Mouse (Mus musculus) CD4-positive, CD25-positive, alpha-beta regulatory T cell, adult 2 months (primary cell): ENCODE results near the gene Tekt1.

Experiments used
- DNase-seq: peaks from one replicate; pipeline ENCODE4 v3.0.0-alpha.2; 2012; ENCODE audit warnings: low read depth, low spot score

Tekt1 gene

DNA sequence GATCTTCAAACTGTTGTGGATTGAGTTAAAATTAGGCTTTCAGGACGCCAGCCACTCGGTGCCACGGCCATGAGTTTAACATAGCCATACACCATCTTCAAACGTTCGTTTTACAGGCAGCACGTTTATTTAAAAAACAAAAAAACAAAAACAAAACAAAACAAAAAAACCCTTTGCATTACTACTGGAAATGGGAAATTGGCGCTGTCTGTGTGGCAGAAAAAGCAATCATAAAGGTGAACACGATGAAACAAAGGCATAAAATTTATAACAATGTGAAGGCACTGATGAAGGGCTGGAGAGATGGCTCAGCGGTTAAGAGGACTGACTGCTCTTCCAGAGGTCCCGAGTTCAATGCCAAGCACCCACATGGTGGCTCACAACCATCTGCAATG lies at the start of gene Tekt1:
Gene Tekt1 (minus strand): TSS at position 96 of the 395 bp plus-strand sequence.
- no peak for DNase-seq

DNA sequence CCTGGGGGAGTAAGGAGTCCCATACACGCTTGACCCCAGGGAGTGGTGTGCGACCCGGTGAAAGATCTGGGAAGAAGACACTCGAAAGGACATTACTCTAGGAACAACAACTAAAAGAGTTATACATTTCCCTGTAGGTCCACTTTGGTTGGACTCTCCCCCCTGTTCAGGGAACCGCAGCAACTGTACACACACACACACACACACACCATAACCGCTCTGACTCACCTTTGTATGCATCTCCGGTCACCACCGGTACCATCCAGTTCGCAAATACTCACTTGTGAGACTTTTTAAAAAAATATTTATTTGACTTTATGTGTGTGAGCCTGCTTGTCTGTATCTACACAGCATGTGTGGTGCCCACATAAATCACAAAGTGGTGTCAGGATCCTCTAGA lies 49.7 kb upstream of the Tekt1 start:
- no peak for DNase-seq

DNA sequence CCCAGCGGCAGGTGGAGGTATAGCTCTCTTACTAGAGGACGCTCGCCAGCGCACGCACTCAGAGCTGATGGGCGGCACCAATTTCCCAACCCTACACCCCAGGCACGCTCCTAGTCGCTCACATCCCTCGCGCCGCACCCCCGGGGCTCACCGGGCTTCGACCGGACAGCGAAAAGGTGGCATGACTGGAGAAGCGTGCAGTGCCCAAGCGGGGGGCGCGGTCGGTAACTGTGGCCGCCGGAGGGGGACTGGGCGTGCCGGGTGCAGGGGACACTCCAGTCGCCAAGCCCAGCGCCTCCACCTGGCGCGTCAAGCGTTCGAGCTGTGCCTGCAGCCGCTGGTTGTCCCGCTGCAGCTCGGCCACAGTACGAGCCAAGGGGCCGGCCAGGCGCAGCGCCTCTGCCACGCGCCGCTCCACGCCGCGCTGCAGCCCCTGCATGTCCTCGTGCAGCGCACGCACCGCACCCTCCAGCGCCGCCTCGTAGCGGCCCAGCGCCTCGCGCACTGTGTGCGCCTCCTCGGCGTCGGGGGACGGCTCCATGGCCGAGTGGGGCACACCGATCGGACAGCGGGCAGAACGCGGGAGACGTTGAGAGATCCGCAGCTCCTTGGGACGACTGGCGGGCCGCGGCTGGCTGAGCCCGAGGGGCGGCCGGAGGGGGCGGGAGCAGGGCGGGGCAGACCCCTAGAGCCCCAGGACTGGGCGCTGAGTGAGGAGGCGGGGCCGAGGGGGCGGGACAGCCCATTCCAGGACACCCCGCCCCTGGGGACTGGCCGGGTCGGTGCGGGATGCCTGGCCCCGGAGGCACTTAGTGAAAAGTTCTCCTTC lies 49.1 kb upstream of the Tekt1 start, which contains the start of gene Smtnl2:
Gene Smtnl2 (minus strand): TSS at position 621 of the 829 bp plus-strand sequence.
- DNase-seq = peak; percentile 8

DNA sequence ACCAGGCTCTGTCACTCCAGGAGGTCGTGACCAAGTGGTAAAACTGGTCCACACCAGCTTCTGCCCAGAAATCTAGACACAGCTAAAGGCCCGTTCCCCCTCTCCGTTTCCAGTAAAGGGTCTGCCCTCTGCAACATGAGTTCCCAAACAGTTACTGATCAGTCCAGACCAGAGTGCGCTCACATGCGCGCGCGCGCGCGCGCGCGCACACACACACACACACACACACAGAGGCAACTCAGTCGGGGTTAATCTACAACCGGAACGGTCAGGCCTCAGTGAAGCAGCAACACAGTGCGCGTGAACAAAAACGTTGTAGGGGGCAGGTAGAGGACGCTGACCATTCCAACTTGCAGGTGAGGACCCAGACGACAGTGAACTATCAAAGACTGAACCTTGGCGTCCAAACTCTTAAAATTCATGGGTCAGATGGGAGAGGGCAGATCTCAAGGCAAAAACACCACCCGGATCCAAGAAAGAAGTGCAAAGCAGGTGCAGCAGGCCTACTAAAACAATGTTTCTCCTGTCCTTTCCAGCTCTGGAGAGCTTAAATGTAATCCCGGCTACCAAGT lies 48.4 kb upstream of the Tekt1 start:
- no peak for DNase-seq

DNA sequence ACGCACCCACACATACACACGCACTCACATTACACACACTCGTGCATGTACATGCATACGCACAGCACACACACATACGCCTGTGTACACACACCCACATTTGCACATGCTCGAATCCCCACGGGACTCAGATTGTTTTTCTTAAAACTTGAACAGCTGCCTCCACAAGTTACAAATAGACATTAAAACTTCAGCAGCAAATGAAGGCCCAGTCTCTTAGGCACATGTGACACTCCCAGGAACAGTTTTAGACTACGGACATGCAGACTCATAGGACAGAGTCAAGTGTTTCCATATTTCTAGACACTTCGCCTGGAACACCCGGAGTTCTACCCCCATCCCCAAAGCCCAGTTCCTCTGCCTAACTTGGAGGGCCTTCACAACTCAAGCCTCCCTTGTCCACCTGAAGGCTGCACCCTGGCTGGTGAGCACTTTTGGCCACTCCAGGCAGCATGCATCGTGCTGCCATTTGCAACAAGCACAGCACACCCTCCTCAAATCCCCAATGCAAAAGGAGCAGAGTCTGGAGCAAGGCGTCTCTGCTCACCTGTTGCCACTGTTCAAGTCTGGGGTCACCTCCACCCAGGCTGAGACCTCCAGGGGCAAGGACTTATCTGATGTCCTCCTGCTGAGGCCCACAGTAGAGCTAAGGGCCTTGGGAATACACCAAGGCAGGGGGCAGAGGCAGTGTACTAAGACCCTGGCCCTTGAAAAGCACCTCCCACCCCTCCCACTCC lies 47.6 kb upstream of the Tekt1 start:
- no peak for DNase-seq

DNA sequence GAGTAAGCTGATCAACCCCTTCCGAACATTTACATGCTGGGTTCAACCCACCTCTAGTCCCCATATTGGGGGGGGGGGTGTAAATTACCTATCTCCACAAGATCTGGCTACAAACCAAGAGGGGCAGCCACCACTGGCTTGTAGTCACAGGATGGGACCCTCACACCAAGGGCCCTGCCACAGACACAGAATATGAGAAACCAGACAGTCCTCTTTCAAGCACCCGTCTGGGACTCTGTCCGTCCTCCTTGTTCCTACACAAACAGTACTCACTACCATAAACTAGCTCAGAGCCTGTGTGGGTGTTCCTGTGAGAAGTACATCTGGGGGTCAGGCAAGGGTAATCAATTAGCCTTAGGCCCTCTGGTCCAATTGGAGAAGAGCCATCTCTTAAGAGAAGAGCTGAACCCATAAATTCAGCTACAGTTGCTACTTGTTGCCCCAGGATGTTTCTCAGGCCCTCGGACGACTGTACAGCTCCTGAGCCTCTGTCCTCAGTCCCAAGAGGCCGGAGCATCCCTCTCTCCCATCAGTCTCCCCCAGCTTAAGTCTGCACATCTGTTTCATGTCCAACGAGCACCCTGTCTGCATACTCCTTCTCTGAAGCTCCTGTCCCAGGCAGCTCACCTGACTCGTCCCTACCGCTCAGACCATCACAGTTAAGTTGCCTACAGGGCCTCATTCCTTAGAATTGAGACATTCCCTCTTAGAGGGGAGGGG lies 46.4 kb upstream of the Tekt1 start:
- no peak for DNase-seq

GRCm38 (mm10) chr11:72407574-72407973 lies 45.3 kb upstream of the Tekt1 start:
- DNase-seq = no peak

GRCm38 (mm10) chr11:72407081-72407480 lies 44.8 kb upstream of the Tekt1 start:
- no peak for DNase-seq

DNA sequence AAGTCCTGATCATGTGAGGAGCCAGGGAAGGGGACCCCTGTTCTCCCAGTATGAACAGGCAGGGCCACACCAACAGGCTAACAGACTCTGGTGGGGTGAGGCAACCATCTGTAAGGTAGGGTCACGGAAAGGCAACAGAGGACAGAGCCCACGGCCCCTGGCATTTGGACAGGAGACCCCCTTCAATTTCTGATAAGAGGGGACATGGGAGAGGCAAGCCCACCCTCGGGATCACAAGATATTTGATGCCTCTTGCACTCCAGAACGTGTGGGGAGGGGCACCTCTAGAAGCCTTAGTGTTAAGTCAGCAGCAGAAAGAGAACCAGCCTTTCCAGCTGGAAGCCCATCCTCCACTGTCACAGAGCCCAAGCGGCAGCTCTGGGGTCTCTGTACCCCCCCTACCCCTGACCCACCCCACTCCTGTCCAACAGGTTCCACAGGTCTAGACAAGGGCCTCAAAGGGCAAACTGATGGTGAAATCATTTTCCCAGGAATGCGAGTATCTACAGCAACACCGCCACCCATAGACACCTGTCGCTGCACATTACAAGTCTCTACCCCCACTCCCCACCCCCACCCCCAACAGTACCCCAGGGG lies 43.9 kb upstream of the Tekt1 start:
- DNase-seq = no peak

DNA sequence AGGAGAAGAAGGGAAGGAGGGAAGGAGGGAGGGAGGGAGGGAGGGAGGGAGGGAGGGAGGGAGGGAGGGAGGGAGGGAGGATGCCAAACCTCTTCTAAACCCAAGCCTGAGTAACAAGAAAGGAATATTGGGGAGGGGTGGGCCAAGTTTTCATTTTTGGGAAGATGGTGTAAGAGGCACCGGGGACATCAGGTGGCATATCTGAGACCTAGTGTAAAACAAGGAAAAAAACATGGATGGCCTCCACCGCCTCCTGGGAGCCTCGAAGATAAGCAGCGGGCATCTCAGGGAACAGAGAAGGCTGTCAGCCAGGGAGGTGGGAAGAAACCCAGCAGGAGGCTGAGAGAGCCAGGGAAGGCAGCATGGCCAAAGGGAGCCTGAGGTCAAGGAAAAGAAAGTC lies 43.3 kb upstream of the Tekt1 start:
- DNase-seq = no peak

- no peak for DNase-seq
Observed at GRCm38 (mm10) chr11:72402969-72403368, 40.7 kb upstream of the Tekt1 start.

DNA sequence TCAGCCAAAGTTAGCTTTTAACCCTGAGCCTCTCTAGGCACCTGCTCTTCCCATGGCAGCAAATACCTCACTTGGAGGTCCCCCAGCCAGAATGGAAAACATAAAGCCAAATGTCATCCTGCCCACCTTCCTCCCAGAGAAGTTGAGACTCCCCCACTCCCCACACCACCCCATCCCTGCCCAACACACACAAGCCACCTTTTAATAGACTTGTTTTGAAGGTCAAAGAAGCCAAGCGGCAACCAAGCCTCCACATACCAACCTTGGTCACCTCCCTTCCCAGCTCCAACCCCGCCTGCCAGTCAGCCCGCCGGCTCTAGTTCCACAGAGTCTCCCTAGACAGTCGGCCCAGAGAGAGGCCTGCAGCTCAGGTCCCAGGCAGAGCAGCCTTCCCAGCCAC lies 39.8 kb upstream of the Tekt1 start:
- DNase-seq = no peak

- DNase-seq = no peak
Observed at GRCm38 (mm10) chr11:72401068-72401467, 38.8 kb upstream of the Tekt1 start.

DNA sequence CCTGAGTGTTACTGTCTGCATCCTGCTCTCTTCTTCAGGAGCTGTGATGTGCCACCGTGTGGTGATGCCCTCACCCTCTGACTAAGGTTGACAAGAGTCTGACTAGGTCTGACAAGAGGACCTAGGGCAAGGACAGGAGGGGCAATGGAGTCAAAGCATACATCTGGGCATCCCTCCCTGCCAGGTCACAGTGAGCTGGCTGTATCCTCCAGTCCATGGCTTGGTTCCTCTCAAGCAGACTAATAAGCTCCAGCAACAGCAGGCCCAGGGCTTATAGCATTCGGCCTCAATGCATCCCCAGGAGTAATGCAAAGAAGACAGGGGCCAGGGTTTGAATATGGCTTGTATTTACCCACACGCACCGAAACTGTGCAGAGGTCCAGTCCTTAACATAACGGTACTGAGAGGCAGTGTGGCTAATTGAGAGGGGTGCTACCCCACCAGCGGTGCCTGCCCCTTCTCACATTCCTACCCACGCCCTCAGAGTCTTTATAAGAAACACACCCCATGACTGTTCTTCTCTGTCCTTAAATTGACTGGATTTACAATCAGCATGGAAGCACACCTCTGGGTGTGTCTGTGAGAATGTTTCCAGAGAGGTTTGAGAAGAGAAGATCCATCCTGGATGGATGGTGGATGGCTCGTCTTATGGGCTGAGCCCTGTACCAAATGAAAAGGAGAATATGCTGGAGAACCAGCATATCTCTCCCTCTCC lies 35.7 kb upstream of the Tekt1 start:
- no peak for DNase-seq

GRCm38 (mm10) chr11:72397072-72397471 lies 34.8 kb upstream of the Tekt1 start:
- no peak for DNase-seq

DNA sequence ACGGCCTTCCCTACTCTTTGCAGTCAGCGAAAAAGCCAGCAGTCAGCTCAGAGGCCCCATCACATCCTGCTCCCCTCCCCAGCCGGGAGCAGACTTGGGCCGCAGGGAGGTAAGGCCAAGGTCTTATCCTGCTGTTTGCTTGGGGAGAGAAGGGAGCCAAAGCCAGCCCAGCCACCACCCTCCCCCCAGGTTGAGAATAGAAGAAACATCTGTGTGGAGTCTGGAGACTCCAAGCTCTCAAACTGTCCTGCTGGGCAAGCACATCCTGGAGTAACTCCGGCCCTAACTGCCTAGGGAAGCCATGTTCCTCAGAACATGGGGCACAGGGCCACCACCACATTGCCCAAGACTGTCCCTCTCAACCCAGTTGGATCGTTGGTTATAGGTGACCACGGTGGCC lies 34.4 kb upstream of the Tekt1 start:
- DNase-seq = no peak

DNA sequence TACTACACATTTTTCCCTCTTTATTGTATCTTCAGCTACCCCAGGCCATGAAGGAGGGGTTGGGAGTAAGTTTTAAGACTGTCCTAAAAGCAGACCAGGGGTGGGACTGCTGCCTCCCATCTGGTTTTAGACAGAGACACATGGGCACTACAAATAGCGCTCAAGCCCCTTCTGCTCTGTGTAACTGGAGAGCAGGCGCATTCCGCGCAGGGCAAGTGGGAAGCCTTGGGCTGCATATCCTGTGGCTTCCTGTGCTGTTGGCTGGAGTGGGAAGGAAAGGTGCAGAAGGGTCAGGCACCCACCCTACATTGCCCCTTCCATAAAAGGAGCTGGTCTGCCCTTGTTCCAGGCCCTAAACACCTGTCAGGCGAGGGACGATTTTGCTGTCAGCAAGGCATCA lies 33.4 kb upstream of the Tekt1 start:
- DNase-seq = no peak

DNA sequence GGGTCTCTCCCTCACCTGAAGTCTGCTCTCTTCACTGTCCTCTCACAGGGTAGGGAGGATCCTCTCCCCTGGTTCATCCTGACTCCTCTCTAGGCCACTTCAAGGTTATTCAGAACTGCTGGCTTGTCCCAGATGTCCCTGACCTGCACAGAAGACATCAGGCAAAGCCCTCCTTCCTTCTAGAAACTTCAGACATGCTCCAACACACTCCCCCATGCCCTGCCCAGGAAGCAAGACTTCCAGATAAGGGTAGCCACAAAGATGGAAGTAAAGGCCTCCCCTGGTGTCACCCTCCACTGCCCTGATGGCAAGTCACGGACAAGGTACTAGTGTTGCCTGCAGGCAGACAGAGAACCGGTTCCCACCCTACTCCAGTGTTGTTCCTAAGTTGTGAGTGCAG lies 32.5 kb upstream of the Tekt1 start:
- no peak for DNase-seq

- no peak for DNase-seq
Observed at GRCm38 (mm10) chr11:72393669-72394068, 31.4 kb upstream of the Tekt1 start.

- DNase-seq = no peak
Observed at GRCm38 (mm10) chr11:72393243-72393642, 31.0 kb upstream of the Tekt1 start.

DNA sequence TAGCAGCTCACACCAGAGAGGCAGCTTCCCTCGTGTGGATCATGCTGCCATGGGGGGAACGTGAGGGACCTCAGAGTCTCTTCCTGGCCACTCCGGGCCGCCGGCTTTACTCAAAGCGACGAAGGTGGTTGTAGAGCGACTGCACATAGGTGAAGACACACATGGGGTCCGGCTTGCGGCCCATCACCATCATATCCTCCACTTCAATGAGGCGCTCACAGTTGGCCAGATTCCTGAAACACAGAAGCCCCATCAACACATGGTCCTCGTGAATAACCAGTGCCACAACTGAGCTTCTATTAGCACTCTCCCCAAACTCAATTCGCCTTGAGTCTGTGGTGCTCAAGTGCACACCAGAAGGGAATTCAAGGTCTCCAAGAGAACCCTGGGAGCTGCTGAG lies 28.9 kb upstream of the Tekt1 start:
- no peak for DNase-seq
